Mouse (Mus musculus): ENCODE measurements around the gene Gm27021.

The Gm27021 gene

DNA sequence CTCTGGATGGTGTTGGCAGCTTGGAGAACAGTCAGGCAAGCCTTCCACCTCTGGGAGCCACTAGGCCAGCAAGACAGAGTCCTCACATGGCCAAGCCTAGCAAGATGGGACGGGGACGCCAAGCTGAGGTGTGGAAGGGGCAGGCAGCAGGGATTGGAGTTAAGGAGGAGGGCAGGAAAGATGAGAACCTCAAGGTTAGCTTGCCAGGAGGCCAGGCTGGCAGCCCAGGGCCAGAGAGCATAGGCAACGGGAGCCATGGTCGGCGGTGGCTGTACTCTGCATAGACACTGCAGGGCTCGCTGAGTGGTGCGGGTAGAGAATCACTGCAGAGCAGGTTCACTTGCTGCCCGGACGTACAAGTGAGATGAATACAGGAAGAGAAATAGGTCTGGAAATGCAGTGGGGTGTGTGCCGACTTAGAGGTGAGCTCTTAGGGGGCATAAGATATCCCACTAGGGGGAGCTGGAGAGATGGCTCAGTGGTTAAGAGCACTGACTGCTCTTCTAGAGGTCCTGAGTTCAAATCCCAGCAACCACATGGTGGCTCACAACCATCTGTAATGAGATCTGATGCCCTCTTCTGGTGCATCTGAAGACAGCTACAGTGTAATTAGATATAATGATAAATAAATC, 25.7 kb downstream of the Gm27021 start:
- no peak for DNase-seq (ENCODE audit: low spot score in 2 of 2)

DNA sequence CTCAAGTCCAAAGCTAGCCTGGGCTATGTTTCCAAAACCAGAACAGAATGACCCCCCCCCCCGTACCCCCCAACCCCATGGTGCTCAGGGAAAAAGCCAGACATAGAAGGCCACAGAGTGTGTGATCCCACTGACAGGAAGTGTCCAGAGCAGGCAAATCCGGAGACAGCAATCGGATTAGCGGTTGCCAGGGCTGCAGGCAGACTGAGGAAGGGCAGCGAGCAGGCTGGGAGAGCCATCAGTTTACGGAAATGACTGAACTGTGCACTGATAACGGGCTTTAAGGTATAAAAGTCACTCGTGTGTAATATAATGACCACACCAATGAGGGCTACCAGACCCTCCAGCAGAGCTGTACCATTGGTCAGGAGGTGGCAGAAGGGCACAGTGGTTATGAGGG, 26.6 kb downstream of the Gm27021 start:
- no peak for DNase-seq (ENCODE audit: low spot score in 2 of 2)

DNA sequence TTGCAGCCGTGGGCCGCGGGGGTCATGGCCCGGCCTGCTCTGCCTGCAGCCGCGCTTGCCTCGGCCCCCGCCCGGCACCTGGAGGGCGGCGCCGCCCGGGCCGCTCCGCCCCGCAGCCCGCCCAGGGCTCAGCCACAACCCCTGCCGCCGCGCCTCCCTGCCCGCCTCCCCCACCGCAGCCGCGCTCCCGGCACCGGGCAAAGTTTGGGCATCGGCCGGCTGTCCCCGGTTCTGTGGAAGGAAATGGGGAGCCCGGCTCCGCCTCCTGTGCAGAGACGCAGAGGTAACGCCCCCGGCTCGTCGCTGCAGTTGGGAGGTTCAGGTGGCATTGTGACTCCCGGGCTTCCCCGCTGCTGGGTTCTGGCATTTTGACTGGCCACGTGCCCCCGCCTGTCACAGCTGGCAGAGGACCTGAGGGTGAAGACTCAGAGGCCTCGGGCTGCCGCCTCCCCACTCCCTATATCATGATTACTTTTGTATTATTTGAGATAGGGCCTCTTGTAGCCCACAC, 33.5 kb downstream of the Gm27021 start:
- peak; percentile 43 to 67 for DNase-seq (ENCODE audit: low spot score in 2 of 2)

DNA sequence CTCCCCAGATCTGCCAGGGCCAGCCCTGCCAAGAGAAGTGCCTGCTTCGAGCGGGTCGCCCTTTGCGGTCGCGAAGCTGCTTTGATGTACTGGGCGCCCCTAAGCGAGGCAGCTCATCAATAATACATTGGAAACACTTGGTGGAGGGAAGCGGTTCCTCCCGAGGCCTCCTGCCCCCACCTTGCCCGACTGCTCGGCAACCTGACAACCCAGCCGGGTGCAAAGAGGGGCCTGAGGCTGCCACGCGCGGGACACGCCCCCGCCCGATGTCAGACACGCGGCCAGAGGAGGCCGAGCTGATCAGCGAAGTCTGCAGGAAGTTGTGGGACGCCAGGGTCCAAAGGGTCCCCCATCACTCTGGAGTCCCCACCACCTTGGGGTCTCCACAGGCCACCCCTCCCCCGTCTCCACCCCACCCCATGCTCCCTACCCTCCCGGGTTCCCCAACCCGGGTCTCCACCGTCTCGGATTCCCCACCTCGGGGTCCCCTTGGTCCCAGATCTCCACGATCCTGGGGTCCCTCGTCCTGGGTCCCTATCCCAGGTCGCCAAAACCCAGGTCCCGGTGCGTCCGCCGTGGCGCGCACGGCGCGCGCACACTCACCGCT, 34.1 kb downstream of the Gm27021 start:
- DNase-seq (ENCODE audit: low spot score in 2 of 2), result no peak

DNA sequence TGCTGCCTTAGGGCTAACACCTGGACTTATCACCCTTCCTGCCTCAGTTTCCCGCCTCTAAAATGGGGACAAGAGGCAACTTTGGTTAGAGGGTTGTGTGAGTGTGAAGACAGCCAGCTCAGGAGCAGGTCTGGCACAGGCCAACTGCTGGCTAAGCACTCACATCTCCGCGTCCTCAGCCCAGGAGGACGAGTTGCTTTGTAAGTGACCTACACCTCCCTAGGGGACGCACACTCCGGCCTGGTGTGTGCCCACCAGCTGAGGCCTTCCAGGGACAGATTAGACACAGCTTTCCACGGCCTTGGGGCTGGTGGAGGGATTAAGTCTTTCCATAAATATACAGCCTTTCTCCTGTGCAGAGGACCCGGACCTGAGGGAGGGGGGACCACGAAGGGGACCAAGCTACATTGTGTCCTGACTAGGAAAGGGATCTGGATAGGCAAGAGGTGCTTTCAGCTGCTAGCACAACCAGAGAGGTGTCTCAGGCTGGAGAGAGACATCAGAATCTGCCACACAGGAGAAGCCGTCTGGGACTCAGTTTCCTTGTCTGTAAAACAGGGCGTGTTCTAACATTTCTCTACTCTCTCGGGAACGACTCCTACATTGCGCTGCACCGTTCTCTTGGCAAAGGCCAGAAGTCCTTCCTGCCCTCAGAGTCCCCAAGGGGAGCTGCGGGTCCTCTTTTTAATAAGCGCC, 34.8 kb downstream of the Gm27021 start:
- DNase-seq (ENCODE audit: low spot score in 2 of 2), result no peak

DNA sequence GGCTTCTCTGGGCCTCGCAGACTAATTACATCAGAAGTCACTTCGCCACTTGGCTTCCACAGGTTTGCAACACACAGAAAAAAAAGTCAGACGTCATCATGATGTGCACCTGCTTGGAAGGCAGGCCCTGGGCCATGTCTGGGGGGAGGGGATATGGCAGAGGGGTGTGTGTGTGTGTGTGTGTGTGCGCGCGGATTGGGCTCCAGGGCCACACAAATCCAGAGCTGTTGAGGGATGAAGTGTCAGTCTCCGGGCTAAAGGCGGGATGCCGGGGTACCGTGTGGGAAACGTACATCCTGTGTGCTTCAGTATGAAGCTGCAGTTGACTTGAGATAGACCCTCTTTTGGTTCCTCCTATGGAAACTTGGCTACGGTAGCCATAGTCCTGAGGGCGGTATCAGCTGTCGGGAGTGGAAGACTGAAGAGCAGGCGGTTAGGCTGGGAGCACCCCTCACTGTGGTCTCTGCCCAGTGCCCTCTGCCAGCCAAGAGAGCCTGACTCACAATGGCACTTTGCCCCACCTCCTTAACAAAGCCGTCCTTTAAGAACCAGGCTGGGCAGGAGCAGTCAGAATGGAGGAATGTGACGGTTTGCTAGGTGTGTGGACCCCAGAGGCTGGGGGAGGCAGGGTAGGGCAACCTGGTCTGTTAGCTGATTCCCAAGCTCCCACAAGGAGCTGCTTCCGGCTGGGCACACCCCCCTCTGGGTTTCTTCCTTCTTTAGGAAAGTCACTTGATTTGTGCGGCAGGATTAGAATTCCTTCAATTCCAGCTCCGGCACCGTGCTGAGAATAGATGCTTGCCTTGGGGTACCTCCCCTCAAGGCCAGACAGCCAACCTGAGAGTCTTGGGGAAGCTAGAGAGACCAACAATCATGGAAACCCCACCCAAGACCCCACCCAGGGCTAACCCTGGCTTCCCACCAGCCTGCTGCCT, 36.2 kb downstream of the Gm27021 start:
- no peak for DNase-seq (ENCODE audit: low spot score in 2 of 2)

DNA sequence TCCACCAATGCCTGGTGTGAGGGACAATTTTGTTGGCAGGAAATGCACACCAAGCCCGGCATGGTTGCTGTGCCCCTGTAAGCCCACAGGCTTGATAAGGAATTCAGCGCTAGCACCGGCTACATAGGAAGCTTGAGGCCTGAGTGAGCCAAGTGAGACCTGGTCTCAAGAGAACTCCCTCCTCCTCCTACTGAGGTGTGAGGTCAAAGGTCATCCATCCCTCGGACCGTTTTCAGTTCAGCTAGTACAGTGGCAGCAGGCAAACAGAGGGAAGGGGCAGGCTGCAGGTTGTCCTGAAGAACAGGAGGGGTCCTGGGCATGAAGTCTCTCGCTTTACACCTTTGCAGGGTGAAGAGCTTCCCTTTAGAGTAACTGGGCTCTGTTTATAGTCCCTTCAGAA, 37.0 kb downstream of the Gm27021 start:
- no peak for DNase-seq (ENCODE audit: low spot score in 2 of 2)

DNA sequence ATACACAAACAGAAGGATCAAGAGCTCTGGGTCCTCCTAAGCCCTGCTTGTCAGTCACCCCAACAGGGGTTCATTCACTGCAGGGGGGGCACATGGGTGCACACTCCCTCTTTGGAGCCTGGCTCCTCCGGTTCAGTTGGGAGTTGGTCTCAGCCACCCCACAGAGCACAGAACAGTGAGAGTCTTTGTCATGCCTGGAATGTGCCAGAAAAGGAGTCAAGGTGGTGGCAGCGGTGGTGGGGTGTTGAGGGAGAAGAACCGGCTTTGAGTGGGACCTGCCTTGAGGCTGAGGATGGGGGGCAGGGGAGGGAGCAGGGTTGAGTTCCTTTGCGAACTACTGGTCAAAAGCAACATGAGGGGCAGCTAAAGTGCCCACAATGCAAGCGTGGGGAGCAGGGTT, 37.8 kb downstream of the Gm27021 start:
- DNase-seq (ENCODE audit: low spot score in 2 of 2), result no peak

DNA sequence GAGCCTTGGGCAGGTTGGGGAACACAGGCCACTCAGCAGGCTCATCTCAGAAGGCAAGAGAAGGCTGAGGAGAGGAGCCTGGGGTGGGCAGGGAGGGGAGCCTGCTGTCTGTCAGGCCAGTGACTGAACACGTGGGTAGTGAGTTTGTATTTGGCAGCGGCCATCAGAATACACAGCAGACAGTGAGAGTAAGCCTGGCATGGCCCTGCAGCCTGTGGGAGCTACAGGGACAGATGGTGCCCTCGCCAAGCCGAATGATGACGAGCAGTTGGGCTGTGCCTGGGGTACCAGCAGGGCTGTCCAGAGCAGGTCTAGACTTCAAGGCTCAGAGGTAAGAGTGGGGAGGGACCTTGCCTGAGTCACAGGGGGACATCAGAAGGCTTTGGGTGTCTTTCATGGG, 40.6 kb downstream of the Gm27021 start:
- no peak for DNase-seq (ENCODE audit: low spot score in 2 of 2)

DNA sequence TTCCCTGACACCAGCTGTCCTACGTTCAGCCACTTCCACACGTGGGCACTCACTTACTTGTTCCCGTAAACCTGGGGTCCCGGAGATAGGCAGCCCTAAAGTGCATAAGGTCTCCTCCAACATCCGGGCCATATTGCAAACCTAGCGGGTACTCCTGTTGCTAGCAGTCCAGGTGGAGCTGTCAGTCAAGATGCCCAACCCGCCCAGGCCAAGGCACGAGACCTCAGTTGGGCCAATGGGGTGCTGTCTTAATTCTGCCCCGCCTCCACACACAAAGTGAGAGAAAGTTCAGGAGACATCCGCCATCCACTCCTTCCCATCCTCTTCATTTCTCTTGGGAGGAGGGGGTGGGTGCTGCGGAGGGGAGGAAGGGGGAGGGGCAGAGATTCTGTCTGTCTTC, 41.4 kb downstream of the Gm27021 start:
- no peak for DNase-seq (ENCODE audit: low spot score in 2 of 2)

DNA sequence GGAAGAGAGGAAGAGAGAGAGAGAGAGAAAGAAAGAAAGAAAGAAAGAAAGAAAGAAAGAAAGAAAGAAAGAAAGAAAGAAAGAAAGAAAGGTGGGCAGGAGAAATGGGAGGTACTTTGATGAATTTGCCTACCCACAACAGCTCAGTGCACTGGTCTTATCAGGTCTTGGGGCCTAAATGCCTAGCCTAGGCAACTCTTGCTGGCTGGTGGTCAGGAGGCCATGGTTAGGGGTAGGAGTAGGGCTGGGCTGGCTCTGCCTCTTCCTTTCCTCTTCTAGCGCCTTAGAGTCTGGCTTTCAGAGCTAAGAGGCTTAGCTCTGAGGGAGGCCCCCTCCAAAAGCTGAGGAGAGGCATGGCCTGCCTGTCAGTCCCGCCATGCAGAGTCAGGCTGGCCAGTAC, 44.3 kb downstream of the Gm27021 start:
- no peak for DNase-seq (ENCODE audit: low spot score in 2 of 2)

DNA sequence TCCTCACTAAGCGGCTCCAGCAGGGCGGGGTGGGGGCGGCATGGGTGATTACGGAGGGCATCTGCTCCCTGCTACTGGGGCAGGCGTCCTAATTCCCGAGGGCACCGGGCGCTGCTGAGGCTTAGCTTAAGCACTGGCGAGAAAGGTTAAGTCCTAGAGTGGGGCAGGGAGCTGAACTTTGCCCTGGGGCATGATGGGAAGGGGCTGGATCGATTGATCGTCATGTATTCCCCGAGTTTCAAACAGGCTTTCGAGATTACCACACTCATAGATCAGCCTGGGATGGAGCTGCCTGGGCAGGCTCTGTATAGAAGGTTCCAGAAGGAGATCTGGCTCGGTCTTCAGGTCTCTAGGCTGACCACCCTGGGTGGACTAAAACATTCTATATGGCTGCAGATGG, 45.7 kb downstream of the Gm27021 start:
- no peak for DNase-seq (ENCODE audit: low spot score in 2 of 2)

DNA sequence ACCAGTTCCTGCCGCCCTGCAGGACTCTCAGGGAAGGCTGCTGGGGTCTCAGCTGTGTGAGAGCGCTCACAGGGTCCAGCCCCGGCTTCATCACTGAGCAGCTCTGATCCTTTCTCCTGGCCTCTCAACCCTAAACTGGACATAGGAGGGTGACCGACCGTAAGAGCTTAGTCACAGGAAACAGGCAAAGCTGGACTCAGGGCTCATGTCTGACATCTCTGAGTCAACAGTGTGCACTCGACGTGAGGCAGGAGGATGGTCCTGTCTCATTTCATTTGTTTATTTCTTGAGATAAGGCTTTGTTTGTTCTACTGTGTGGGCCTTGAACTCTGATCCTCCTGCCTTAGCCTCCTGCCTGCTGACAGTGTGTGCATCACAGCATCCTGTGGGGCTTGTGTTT, 47.4 kb downstream of the Gm27021 start:
- no peak for DNase-seq (ENCODE audit: low spot score in 2 of 2)

DNA sequence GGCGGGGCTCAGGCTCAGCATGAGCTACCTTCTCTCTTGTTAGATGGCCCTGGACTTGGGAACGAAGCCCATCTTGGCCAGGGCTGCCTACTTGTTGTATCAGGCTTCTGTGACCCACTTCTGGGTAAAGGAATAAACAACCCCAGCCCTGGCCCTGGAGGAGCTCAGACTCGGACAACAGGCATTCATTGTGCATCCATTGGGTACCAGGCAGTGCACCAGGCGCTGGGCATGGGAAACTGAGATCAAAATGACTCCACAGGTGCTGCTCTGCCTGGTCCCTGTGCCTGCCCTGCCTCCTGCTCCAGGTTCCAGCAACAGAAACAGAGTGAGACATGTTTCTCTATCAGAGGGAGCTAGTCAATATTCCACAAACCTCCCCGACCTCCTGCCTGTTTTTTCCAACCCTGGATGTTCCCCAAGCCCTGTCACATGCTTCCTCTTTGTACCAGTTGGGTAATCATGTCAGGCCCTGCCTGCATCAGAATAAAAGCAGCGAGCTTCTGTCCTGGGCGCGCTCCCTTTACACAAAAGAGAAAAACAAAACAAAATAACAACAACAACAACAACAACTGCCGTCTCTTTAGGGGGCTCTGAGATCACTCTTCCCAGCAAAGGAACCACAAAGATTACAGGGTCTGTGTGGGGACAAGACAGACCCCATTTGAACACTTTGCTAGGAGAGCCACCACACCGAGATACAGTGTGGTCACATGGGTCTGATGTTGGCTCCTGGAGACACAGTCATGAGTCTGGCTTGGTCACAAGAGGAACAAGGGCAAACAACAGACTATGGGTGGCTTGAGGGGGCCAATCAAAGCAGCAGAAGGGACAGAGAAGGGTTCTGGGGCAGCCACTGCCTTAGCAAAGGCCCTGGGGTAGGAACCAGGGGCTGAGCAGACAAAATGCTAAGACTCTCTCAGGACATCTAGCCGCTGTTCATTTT, 48.4 kb downstream of the Gm27021 start:
- no peak for DNase-seq (ENCODE audit: low spot score in 2 of 2)

DNA sequence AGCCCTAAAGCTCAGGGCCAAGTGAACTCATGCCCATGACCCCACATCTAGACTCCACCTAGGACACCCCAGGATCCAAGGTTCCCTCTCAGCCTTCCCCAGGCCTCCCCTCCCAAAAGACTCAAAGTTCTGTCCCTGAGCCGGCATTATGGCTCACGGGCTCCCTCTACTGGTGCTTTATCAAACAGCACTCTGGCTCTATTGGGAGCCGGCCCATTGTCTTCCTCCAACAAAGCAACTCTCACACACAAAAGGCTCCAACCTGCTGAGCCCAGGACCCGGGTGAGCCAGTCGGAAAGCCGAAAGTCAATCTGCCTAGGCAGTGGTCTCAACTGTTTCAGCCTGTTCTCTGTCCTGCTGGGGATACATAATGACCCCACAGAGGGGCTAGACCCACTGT, 49.8 kb downstream of the Gm27021 start:
- peak; percentile 49 to 80 for DNase-seq (ENCODE audit: low spot score in 2 of 2)

DNA sequence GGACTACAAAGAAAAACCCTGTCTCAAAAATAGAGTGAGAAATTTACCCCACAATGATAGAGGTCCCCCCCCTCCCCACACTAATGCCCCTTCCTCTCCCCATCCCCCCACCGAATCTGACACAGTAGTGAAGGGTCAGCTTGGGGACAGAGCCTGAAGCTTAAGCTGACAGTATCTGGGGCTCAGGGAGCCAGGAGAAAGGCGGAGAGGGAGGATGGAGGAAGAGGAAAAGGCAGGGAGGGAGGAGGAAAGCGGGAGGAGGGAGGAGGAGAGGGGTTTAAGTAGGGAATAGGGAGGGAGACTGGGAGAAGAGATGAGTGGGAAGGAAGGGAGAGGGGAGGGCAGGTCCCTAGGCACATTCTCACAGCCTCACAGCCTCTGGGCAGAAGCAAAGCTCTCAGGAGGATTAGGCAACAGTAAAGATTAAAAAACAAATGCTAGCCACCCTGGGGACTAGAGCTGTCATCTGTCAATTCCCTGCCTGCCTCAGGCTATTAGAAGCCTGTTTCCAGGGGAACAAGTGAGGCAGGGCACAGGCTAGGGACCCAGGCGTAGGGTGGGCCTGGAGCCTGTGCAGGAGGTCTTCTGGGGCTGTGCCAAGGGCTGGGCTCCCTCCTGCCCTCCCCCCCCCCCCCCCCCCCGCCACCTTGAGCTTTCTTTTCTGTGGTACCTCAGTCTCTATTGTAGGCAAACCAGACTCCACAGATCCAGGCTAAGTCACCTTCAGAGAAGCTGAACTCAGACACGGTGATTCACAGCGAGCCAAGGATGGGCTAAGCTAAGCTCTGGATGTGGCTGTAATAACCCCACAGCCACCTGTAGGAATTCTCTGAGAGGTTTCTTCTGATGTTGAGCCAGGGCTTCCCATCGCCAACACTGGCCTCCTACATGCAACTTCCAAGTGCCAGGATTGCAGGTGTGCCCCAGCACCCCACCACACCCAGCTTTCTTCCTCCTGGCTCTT, 50.9 kb downstream of the Gm27021 start:
- DNase-seq (ENCODE audit: low spot score in 2 of 2), result no peak

DNA sequence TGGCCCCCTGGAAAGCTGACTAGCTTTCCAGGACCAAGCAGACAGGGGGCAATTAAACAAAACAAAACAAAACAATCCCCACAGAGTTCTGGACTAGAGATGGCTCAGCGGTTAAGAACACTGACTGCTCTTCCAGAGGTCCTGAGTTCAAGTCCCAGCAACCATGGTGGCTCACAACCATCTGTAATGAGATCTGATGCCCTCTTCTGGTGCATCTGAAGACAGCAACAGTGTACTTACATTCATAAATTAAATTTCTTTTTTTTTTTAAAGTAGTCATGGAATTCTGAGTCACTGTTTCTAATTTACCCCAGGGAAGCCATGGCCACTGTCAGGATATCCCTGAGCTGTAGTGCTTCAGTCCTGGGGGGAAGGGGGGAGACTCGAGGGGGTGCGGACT, 53.4 kb downstream of the Gm27021 start:
- no peak for DNase-seq (ENCODE audit: low spot score in 2 of 2)

DNA sequence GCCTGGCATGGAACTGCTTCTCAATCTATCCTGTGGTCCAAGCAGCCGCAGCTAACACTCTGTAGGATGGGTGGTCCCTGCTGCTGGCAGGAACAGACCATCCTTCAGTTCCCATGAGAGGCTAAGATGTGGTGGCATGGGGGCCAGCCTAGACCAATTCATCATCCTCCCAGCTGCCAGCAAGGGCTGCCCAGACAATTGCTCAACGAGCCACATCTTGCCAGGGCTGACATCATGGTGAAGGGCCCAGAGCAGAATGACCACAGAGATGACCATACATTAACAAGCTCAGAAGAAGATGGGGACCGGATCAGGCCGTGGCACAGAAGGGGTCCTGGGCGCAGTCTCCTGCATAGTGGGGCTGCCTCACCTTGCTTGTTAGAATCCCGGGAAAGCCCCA, 57.1 kb downstream of the Gm27021 start:
- no peak for DNase-seq (ENCODE audit: low spot score in 2 of 2)

DNA sequence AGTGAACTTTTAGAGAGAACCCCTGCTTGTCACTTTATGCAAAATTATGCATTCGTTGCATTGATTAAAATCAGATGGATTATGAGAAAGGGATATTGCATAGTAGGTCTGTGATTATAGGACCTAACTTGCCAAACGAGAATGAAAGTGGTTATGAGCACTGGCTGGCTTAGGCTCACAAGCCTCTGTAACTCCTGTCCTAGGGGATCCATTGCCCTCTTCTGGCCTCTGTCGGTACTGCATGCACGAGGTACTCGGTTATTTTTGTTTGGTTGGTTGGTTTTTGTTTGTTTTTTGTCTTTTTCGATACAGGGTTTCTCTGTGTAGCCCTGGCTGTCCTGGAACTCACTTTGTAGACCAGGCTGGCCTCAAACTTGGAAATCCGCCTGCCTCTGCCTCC, 60.0 kb downstream of the Gm27021 start:
- peak; percentile 44 to 85 for DNase-seq (ENCODE audit: low spot score in 2 of 2)

DNA sequence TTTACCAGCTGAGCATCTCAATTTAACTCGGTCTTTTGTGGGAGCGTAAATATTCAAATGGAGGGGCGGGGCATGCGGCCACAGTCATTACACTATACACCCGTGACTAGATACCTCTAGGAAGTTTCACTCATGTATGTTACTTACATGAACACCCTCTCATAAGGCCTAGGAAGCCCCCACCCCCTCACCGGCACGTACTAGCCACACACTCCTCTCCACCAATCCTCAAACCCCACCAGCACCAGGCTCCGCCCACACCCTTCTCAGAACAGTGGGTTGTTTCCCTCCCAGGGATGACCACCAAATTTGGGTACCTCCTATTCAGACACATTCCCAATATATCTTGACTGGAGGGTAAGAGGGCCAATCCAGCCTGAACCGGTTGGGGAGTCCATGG, 60.4 kb downstream of the Gm27021 start:
- no peak for DNase-seq (ENCODE audit: low spot score in 2 of 2)

Data from urinary bladder, postnatal 4 days (tissue).